Mouse (Mus musculus) ES-E14 (cell line): ENCODE results near the gene Msn. TPM values are rescaled to one million over a fixed set of nuclear protein-coding genes. Genes with fewer than 3 reads are reported as not detected.
"Not testable (repeated sequence)": the region's sequence is repeated elsewhere in the genome, so short reads cannot be mapped to it uniquely, and the experiment has no call there.

Experiments used
- DNase-seq: peaks from one replicate; pipeline ENCODE4 v3.0.0-alpha.2; 2013; ENCODE audit warnings: low read depth, low spot score
- H3K27ac ChIP-seq: 2 replicates; pipeline ENCODE4 v1.5.1; 2012; ENCODE audit warnings: low read depth, mild to moderate bottlenecking, low read length, moderate library complexity, mixed read lengths; ENCODE audit not compliant: poor library complexity, insufficient read depth, severe bottlenecking
- H3K36me3 ChIP-seq: 2 replicates; pipeline ENCODE4 v1.6.1; 2012; ENCODE audit warnings: mild to moderate bottlenecking, low read length, moderate library complexity, mixed read lengths; ENCODE audit not compliant: control insufficient read depth, poor library complexity, insufficient read depth, severe bottlenecking
- H3K4me1 ChIP-seq, 2 experiments: fragments of 150-350 bp in 1 of 2; sonication (generic) in 1 of 2; 2 replicates each; pipeline ENCODE4 v1.6.1; 2012; ENCODE audit warnings: low read length in 2 of 2, mild to moderate bottlenecking in 1 of 2, mixed read lengths in 1 of 2; ENCODE audit not compliant: control insufficient read depth in 2 of 2, insufficient read depth in 2 of 2, poor library complexity in 1 of 2
- H3K4me3 ChIP-seq, 2 experiments: fragments of 150-350 bp in 1 of 2; sonication (generic) in 1 of 2; 2 replicates each; pipeline ENCODE4 v1.5.1; 2012; ENCODE audit warnings: low read length in 2 of 2, low read depth in 1 of 2, mild to moderate bottlenecking in 1 of 2, mixed read lengths in 1 of 2; ENCODE audit not compliant: insufficient read depth in 1 of 2, poor library complexity in 1 of 2, severe bottlenecking in 1 of 2
- H3K9ac ChIP-seq: 2 replicates; pipeline ENCODE4 v1.6.1; 2012; ENCODE audit warnings: low read depth, mild to moderate bottlenecking, low read length, mixed read lengths; ENCODE audit not compliant: poor library complexity, insufficient read depth, severe bottlenecking
- H3K9me3 ChIP-seq: fragments of 150-350 bp; sonication (generic); 2 replicates; pipeline ENCODE4 v1.6.1; 2012; ENCODE audit warnings: low read depth, mild to moderate bottlenecking, low read length; ENCODE audit not compliant: control insufficient read depth, insufficient read depth
- CHD2 ChIP-seq: IDR thresholded peaks from 2 replicates; pipeline ENCODE4 v1.6.1; 2014; ENCODE audit warnings: mild to moderate bottlenecking, low read depth, low read length, inconsistent platforms
- HCFC1 ChIP-seq: IDR thresholded peaks from 2 replicates; pipeline ENCODE4 v1.6.1; 2012; ENCODE audit warnings: low read length, inconsistent platforms, borderline replicate concordance; ENCODE audit not compliant: insufficient read depth
- MAFK ChIP-seq: IDR thresholded peaks from 2 replicates; pipeline ENCODE4 v1.6.1; 2014; ENCODE audit warnings: mild to moderate bottlenecking, low read depth, low read length, inconsistent platforms; ENCODE audit not compliant: insufficient read depth
- ZC3H11A ChIP-seq: IDR thresholded peaks from 2 replicates; pipeline ENCODE4 v1.6.1; 2012; ENCODE audit warnings: low read depth, mild to moderate bottlenecking, inconsistent platforms, low read length, borderline replicate concordance
- ZNF384 ChIP-seq: IDR thresholded peaks from 2 replicates; pipeline ENCODE4 v1.6.1; 2012; ENCODE audit warnings: low read depth, low read length, inconsistent platforms
- in situ Hi-C, 2 experiments: fragments of 600-800 bp; cut with MboI; formaldehyde crosslinking; loops; one replicate each; pipeline ENCODE4 v1.15.1; 2025; ENCODE audit warnings: low sequenced_read_pairs in 2 of 2, inconsistent platforms in 1 of 2; ENCODE audit not compliant: unreplicated experiment in 2 of 2
- total RNA-seq: library from RNA; depleted of rRNA; stranded (reverse); fragments of 300-350 nt; gene quantifications from 2 replicates; pipeline ENCODE4 v1.2.3, GENCODE M21; 2012

Msn gene
- total RNA-seq, 1 experiment = 43.1 TPM

GRCm38 (mm10) chrX:96171645-96172388, 76.0 kb downstream of the Msn start:
- Histone ChIP-seq H3K4me3 (no peak overlapping the region), H3K36me3 (no peaks in the 10 kb centered on the region), H3K27ac (no peak overlapping the region), H3K9ac (no peak overlapping the region), H3K4me1 (no peaks in the 10 kb centered on the region), H3K9me3 (no peaks in the 10 kb centered on the region)
- in situ Hi-C loops = loop anchor here (10.0 to 25.0 kb wide), 2 partner anchors 157 to 160 kb away; no protein-coding TSS in a partner anchor
- no peak for DNase-seq
- TF ChIP-seq MAFK = no peak
- no peak for TF ChIP-seq CHD2
- TF ChIP-seq ZNF384 = no peak
- no peak for TF ChIP-seq HCFC1
- no peak for TF ChIP-seq ZC3H11A

DNA sequence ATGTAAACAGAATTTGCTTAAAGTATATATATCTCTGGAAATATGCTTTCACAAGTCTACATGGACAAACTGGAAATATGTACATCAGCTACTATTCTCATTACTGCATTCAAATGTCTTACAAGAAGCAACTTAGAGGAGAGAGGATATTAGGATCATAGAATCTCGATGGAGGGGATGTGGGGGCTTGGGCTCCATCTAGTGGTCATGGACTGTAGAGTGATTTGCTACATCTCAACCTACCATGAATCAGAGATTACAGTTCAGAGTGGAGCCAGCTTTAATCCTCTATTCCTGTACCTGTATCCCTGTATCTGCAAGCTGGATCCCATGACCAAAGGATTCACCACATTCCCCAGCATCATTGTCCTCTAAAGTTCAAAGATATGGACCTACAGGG, 82.6 kb downstream of the Msn start:
- Histone ChIP-seq H3K9ac (no peak overlapping the region), H3K4me3 (no peak overlapping the region), H3K27ac (no peak overlapping the region), H3K36me3 (no peaks in the 10 kb centered on the region), H3K4me1 (no peaks in the 10 kb centered on the region), H3K9me3 (no peaks in the 10 kb centered on the region)
- TF ChIP-seq HCFC1 (no peak), ZC3H11A (0 out of 2 replicates have a peak, but pooled peaks have one; percentile 25)
- in situ Hi-C loops = loop anchor here in 1 of 2 experiments (10.0 kb wide), 1 partner anchor 164 kb away; no protein-coding TSS in a partner anchor
- peak; percentile 17 for DNase-seq

DNA sequence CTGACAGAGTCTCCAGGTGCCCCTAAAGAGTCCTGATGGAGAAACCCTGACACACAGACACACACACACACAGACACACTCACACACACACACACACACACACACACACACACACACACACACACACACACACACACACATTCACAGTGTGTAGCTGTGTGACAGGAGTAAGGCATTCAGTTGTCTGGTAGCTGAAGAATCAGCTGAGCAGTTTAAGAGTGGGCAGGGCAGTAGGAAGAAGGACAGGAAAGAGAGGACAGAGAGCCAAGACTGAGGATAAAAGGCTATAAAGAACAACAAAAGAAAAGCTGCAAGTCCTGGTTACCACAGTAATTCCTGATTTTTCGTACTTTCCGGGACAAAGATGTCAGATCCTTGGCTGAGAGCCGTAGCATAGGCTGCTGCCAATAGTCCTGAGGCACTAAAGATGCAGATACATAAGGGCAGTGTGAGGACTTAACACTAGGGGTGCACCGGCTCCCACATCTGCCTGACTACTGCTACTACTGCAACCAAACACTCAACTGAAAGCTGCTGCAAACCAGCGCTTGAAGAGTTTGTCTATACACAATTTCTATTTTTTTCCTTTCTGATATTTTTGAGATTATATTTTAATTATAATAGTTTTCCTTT, 88.4 kb downstream of the Msn start:
- no peak for DNase-seq
- TF ChIP-seq ZNF384 (no peak), ZC3H11A (no peak), CHD2 (no peak), MAFK (no peak), HCFC1 (no peak)
- H3K27ac ChIP-seq = no peak overlapping the region

GRCm38 (mm10) chrX:96205143-96205542, 109.3 kb downstream of the Msn start:
- in situ Hi-C loops, DNase-seq, H3K4me3 ChIP-seq, H3K27ac ChIP-seq, H3K4me1 ChIP-seq, H3K36me3 ChIP-seq, H3K9ac ChIP-seq, H3K9me3 ChIP-seq: not testable (repeated sequence)

More for the DNA sequence above, 88.4 kb downstream of the Msn start:
- Histone ChIP-seq H3K4me1 (no peaks in the 10 kb centered on the region), H3K9ac (no peak overlapping the region), H3K36me3 (no peaks in the 10 kb centered on the region), H3K9me3 (no peaks in the 10 kb centered on the region), H3K4me3 (no peak overlapping the region)
- in situ Hi-C loops = no loop called here

- H3K36me3 ChIP-seq = no peaks in the 10 kb centered on the region
- H3K27ac ChIP-seq = no peak overlapping the region
- H3K9ac ChIP-seq = no peak overlapping the region
- TF ChIP-seq MAFK = no peak
- TF ChIP-seq ZC3H11A = no peak
- TF ChIP-seq CHD2 = no peak
- TF ChIP-seq ZNF384 = no peak
- no peak for TF ChIP-seq HCFC1
- in situ Hi-C loops = no loop called here
- no peaks in the 10 kb centered on the region for H3K4me1 ChIP-seq
- DNase-seq = no peak
- H3K9me3 ChIP-seq = no peaks in the 10 kb centered on the region
- no peak overlapping the region for H3K4me3 ChIP-seq
These were observed 111.0 kb downstream of the Msn start for GRCm38 (mm10) chrX:96206872-96207271.
